Mouse (Mus musculus) kidney, adult 2 months (tissue): ENCODE results near the gene Sec24a.

Experiments used
- CTCF ChIP-seq: fragments of 200-500 bp; conservative IDR thresholded peaks from 2 replicates; pipeline ENCODE4 v1.5.1; 2011; ENCODE audit warnings: low read depth, mild to moderate bottlenecking, control low read depth, low read length, moderate library complexity, mixed read lengths; ENCODE audit not compliant: insufficient read depth, insufficient read length
- POLR2A ChIP-seq: fragments of 200-500 bp; IDR thresholded peaks from one replicate; pipeline ENCODE4 v1.6.1; 2011; ENCODE audit warnings: low read depth, low read length, control low read depth

DNA sequence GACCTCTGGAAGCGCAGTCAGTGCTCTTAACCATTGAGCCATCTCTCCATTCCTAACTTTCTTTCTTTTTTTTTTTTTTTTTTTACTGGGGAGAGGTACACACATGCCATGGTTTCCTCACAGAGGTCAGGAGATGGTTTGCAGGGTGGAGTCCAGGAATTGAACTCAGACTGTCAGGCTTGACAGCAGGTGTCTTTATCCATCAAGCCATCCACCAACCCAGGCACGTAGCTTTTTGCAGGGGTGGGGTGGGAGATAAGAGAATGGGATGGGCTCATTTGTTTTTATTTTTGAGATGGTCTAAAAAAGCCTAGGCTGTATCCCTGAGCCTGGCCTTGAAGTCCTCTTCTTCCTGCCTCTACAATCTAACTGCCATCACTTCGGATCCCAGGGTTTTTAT is 12.1 kb upstream of the Sec24a start:
- TF ChIP-seq CTCF (no peak), POLR2A (no peak)
